Mouse (Mus musculus) cortical plate, adult 2 months (tissue): ENCODE data around the gene Kank1. TPM values are rescaled to one million over a fixed set of nuclear protein-coding genes. Genes with fewer than 3 reads are reported as not detected.

Experiments used
- H3K27ac ChIP-seq: fragments of 200-500 bp; 2 replicates; pipeline ENCODE4 v1.5.1; 2012; ENCODE audit warnings: low read length, control low read depth, inconsistent platforms; ENCODE audit not compliant: insufficient read depth
- H3K4me1 ChIP-seq: fragments of 200-500 bp; 2 replicates; pipeline ENCODE4 v1.6.1; 2011; ENCODE audit warnings: low read length; ENCODE audit not compliant: control insufficient read depth, insufficient read depth
- H3K4me3 ChIP-seq: fragments of 200-500 bp; 2 replicates; pipeline ENCODE4 v1.5.1; 2011; ENCODE audit warnings: mild to moderate bottlenecking, low read length, control low read depth; ENCODE audit not compliant: insufficient read depth
- CTCF ChIP-seq: fragments of 200-500 bp; IDR thresholded peaks from 2 replicates; pipeline ENCODE4 v1.5.1; 2011; ENCODE audit warnings: mild to moderate bottlenecking, control low read depth, low read length; ENCODE audit not compliant: insufficient read depth; ENCODE audit errors: extremely low read depth
- POLR2A ChIP-seq: fragments of 200-500 bp; IDR thresholded peaks from 2 replicates; pipeline ENCODE4 v1.6.1; 2011; ENCODE audit warnings: mild to moderate bottlenecking, low read length, control low read depth; ENCODE audit not compliant: insufficient read depth; ENCODE audit errors: extremely low read depth
- polyA plus RNA-seq: library from polyadenylated mRNA; depleted of rRNA; stranded (reverse); fragments of >200 nt; gene quantifications from 2 replicates; pipeline ENCODE4 v1.2.3, GENCODE M21; 2012

Gene Kank1
- polyA plus RNA-seq, 1 experiment, result 13.7 TPM

- Histone ChIP-seq H3K27ac (no peak overlapping the region), H3K4me3 (no peak overlapping the region), H3K4me1 (no peaks in the 10 kb centered on the region)
- TF ChIP-seq CTCF (no peak), POLR2A (no peak)
Observed at GRCm38 (mm10) chr19:25276600-25277395, 40.0 kb downstream of the Kank1 start.

GRCm38 (mm10) chr19:25277761-25278160 is 41.0 kb downstream of the Kank1 start:
- no peaks in the 10 kb centered on the region for H3K4me1 ChIP-seq
- TF ChIP-seq CTCF (no peak), POLR2A (no peak)
- no peak overlapping the region for H3K27ac ChIP-seq
- no peak overlapping the region for H3K4me3 ChIP-seq

- no peak overlapping the region for H3K4me3 ChIP-seq
- H3K27ac ChIP-seq, result no peak overlapping the region
- no peak for TF ChIP-seq CTCF
- TF ChIP-seq POLR2A, result no peak
- H3K4me1 ChIP-seq, result no peaks in the 10 kb centered on the region
Observed at GRCm38 (mm10) chr19:25279603-25280002, 42.8 kb downstream of the Kank1 start.

GRCm38 (mm10) chr19:25283665-25284064 is 46.9 kb downstream of the Kank1 start:
- H3K4me3 ChIP-seq, result no peak overlapping the region
- no peak overlapping the region for H3K27ac ChIP-seq
- H3K4me1 ChIP-seq, result no peaks in the 10 kb centered on the region
- no peak for TF ChIP-seq CTCF
- no peak for TF ChIP-seq POLR2A

- H3K4me3 ChIP-seq, result no peak overlapping the region
- no peaks in the 10 kb centered on the region for H3K4me1 ChIP-seq
- no peak overlapping the region for H3K27ac ChIP-seq
- TF ChIP-seq POLR2A (no peak), CTCF (no peak)
Observed at GRCm38 (mm10) chr19:25285756-25286538, 49.2 kb downstream of the Kank1 start.

- TF ChIP-seq POLR2A (no peak), CTCF (no peak)
Observed at GRCm38 (mm10) chr19:25290991-25291520, 54.3 kb downstream of the Kank1 start.

GRCm38 (mm10) chr19:25295207-25295606 is 58.4 kb downstream of the Kank1 start:
- no peak overlapping the region for H3K27ac ChIP-seq
- TF ChIP-seq POLR2A (no peak), CTCF (no peak)
- no peaks in the 10 kb centered on the region for H3K4me1 ChIP-seq
- H3K4me3 ChIP-seq, result no peak overlapping the region

More at GRCm38 (mm10) chr19:25290991-25291520, 54.3 kb downstream of the Kank1 start:
- H3K4me1 ChIP-seq, result no peaks in the 10 kb centered on the region
- H3K4me3 ChIP-seq, result no peak overlapping the region
- no peak overlapping the region for H3K27ac ChIP-seq

- TF ChIP-seq POLR2A, result no peak
- no peak overlapping the region for H3K27ac ChIP-seq
- no peaks in the 10 kb centered on the region for H3K4me1 ChIP-seq
- H3K4me3 ChIP-seq, result no peak overlapping the region
Observed at GRCm38 (mm10) chr19:25297269-25297668, 60.5 kb downstream of the Kank1 start.

GRCm38 (mm10) chr19:25299852-25300670 is 63.3 kb downstream of the Kank1 start:
- TF ChIP-seq POLR2A, result no peak
- TF ChIP-seq CTCF, result no peak
- no peak overlapping the region for H3K27ac ChIP-seq
- no peak overlapping the region for H3K4me3 ChIP-seq
- no peaks in the 10 kb centered on the region for H3K4me1 ChIP-seq
